Mouse (Mus musculus): ENCODE measurements at regions not wholly inside any gene's neighbourhood (a gene's known extent, or its start where the extent isn't known, plus 50 kb on each side); places are given as distances from the start of the nearest gene placed in this dataset.
A peak's percentile ranks its signal among the peaks of the same experiment; 100 is the strongest.

DNA sequence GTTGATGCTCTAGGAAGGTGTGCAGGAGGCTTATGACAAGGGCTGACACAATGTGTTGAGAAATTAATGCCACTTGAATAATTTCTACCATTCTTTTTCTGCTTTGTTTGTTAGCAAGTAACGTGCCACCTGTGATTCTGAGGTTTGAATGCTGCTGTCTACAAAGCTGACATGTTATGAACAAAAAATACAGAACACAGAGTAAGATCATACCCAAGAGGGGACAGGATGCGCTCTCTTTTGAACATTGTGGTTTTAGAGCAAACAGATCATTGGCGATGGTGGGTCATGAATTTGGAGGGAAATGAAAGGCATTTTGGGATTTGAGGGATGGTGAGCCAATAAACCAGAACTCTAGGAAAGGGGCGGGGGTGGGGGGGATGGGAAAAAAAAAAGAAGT, 73.3 kb upstream of the Satb1 start:
- ATAC-seq (ENCODE audit: extremely low read depth, insufficient number of reproducible peaks, low FRiP score, poor library complexity, severe bottlenecking) = no peak

DNA sequence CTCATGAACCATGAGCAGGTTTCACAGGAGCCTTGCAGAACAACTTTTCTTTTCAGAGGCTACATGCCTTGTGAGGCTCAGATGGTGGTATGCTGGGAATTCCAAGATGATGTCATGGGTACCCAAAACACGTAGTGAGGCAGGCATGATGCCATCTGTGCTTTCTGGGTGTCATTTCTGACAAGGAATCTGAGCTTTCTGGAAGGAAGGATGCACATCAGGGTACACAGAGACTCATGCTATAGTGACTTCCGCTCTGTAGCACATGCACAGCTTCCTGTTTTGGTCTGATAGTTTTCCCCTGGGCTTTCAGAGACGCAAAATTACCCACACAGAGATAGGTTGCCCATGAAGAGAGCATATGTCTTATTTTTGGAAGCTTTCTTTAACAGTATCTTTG, 70.8 kb upstream of the Satb1 start:
- peak; percentile 97 for ATAC-seq (ENCODE audit: extremely low read depth, insufficient number of reproducible peaks, low FRiP score, poor library complexity, severe bottlenecking)

DNA sequence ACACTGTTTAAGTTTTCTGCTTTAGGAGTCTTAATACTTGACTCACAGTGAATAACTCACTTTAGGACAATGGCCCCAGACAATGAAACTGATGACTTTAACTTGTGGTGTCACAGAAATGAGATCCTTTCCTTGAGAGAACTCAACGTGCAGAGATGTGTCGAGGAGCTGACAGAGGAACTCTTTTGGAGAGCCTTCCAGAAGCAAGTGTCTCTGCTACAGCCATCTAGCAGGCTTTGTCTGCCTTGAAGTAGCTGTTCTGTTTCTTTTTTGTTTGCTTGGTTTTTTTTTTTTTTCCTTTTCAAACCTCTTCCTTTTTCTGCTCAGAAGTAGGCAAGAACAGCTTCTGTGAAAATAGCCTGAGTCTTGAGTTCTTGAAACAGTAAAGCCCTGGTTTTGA, 66.3 kb upstream of the Satb1 start:
- ATAC-seq (ENCODE audit: extremely low read depth, insufficient number of reproducible peaks, low FRiP score, poor library complexity, severe bottlenecking) = no peak

DNA sequence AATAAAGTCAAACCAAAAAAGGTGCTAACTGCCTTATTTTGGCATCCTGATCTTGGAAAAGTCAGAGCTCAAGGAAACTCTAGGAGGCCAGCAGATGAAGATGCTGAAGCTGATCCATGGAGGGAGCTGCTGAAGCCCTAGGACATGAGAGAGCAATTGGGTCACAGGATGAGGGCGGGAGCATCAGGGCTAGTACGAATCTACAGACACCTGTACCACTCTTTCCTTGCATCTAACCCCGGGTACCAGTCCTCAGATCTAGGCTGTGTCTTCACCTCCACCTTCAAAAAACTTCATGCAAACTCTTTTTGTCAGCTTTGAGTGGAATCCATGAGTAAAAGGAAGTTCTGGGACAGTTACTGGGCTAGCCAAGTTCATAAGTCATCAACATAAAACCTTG, 63.1 kb upstream of the Satb1 start:
- no peak for ATAC-seq (ENCODE audit: extremely low read depth, insufficient number of reproducible peaks, low FRiP score, poor library complexity, severe bottlenecking)

DNA sequence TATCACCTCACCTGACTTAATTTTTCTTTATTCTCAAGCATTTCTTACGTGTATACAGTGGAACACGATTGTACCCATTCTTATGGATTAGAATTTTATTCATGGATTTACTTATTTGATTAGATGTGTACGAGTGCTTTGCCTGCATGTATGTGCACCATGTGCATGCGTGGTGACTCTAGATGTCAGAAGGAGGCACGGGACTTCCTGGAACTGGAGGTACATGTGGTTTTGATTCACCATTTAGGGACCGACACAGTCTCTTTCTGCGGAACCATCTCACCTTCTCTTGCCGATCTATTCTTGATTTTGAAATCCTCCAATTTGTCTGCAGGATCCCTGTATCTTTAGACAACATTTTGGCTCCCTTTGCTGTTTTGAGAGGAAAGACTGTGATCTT, 61.2 kb upstream of the Satb1 start:
- ATAC-seq (ENCODE audit: extremely low read depth, insufficient number of reproducible peaks, low FRiP score, poor library complexity, severe bottlenecking) = no peak

DNA sequence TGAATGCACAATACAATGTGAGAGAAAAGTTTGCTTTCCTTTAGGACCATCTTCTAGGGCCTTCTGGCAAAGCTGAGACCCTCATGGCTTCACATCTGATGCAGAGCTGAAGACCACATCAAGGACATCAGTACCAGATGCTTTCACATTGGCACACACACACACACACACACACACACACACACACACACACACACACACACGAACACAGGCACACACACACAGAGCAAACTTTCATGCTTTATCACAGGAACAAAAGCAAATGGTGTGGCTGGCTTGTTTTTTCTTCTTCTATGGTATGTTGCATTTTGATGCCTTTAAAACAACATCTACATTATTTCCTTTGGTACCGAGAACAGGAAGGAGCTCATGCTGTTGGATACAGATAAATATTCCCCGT, 59.8 kb upstream of the Satb1 start:
- no peak for ATAC-seq (ENCODE audit: extremely low read depth, insufficient number of reproducible peaks, low FRiP score, poor library complexity, severe bottlenecking)

DNA sequence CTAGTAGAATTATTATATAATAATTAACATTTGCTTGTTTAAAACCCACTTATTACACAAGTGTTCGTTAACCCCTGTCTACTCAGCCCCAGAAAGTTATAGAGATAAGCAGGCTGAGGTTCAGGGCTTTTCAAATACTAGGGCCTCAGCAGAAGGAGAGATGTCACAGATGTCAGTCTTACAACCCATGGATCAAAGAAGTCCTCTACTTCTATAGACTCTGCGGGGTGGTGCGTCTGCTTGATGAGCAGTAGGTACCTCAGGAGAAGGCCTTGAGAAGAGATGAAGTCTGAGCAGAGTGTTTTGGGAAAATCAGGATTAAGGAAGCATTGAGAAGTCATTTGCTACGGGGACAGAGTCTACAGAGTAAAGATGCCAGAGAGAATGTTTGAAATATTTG, 59.1 kb upstream of the Satb1 start:
- no peak for ATAC-seq (ENCODE audit: extremely low read depth, insufficient number of reproducible peaks, low FRiP score, poor library complexity, severe bottlenecking)
